Mouse (Mus musculus): ENCODE data around the gene Kdm7a. TPM values are rescaled to one million over a fixed set of nuclear protein-coding genes. Genes with fewer than 3 reads are reported as not detected.

Gene Kdm7a
- polyA plus RNA-seq, 1 experiment from 2014 or later: 7.9 TPM

DNA sequence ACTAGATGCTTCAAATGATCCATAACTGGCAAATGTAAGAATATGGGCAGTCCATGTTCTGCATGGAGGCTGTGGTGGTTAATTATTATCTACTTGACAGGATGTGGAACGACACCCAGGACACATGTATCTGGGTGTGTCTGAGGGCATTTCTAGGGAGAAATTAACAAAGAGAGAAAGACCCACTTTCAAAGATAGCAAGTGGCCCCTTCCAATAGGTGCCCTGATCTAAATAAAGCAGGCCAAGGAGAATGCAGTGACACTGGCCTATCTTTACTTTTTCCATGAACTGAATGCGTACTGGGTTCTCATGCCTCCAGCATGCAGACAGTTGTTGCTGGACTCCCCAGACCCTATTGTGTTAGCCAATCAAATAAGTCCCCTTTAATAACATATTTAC is 15.1 kb downstream of the Kdm7a start:
- Histone ChIP-seq H3K4me1 (ENCODE audit: control insufficient read depth, insufficient read depth, low read length) (no peaks in the 10 kb centered on the region), H3K9ac (ENCODE audit: low read depth, low read length) (no peak overlapping the region), H3K4me2 (replicated peaks; ENCODE audit: low read depth, low read length) (no peak overlapping the region), H3K27ac (ENCODE audit: low read depth, low read length) (no peak overlapping the region), H3K36me3 (ENCODE audit: control insufficient read depth, insufficient read depth, low read length) (no peaks in the 10 kb centered on the region), H3K4me3 (ENCODE audit: low read length) (no peak overlapping the region), H3K27me3 (ENCODE audit: control insufficient read depth, insufficient read depth, low read length) (no peaks in the 10 kb centered on the region), H3K9me3 (ENCODE audit: control insufficient read depth, low read length) (no peaks in the 10 kb centered on the region)
- 60% methylated on average over 2 of the region's 2 CpGs for WGBS
- no peak for ATAC-seq (ENCODE audit: low FRiP score, low TSS enrichment)

- ATAC-seq (ENCODE audit: low FRiP score, low TSS enrichment): no peak
- 32% methylated on average over 2 of the region's 2 CpGs for WGBS
Observed at GRCm38 (mm10) chr6:39187227-39187626, 19.4 kb downstream of the Kdm7a start.

GRCm38 (mm10) chr6:39169089-39169488 is 37.5 kb downstream of the Kdm7a start:
- 80% methylated on average over 1 of the region's 1 CpGs for WGBS
- no peaks in the 10 kb centered on the region for H3K9me3 ChIP-seq (ENCODE audit: control insufficient read depth, low read length)
- H3K4me3 ChIP-seq (ENCODE audit: low read length): no peak overlapping the region
- H3K36me3 ChIP-seq (ENCODE audit: control insufficient read depth, insufficient read depth, low read length): peaks cover 24% of the 10 kb centered on the region; the same call in 1 of the 2 replicates
- no peak overlapping the region for H3K9ac ChIP-seq (ENCODE audit: low read depth, low read length)
- no peak for ATAC-seq (ENCODE audit: low FRiP score, low TSS enrichment)
- no peak overlapping the region for H3K4me2 ChIP-seq (replicated peaks; ENCODE audit: low read depth, low read length)
- H3K27ac ChIP-seq (ENCODE audit: low read depth, low read length): no peak overlapping the region
- no peaks in the 10 kb centered on the region for H3K4me1 ChIP-seq (ENCODE audit: control insufficient read depth, insufficient read depth, low read length)
- no peaks in the 10 kb centered on the region for H3K27me3 ChIP-seq (ENCODE audit: control insufficient read depth, insufficient read depth, low read length)

More at GRCm38 (mm10) chr6:39187227-39187626, 19.4 kb downstream of the Kdm7a start:
- no peaks in the 10 kb centered on the region for H3K36me3 ChIP-seq (ENCODE audit: control insufficient read depth, insufficient read depth, low read length)
- no peak overlapping the region for H3K4me3 ChIP-seq (ENCODE audit: low read length)
- H3K9me3 ChIP-seq (ENCODE audit: control insufficient read depth, low read length): no peaks in the 10 kb centered on the region; the same call in 1 of the 2 replicates
- no peak overlapping the region for H3K4me2 ChIP-seq (replicated peaks; ENCODE audit: low read depth, low read length)
- H3K27me3 ChIP-seq (ENCODE audit: control insufficient read depth, insufficient read depth, low read length): no peaks in the 10 kb centered on the region
- no peak overlapping the region for H3K9ac ChIP-seq (ENCODE audit: low read depth, low read length)
- no peak overlapping the region for H3K27ac ChIP-seq (ENCODE audit: low read depth, low read length)
- no peaks in the 10 kb centered on the region for H3K4me1 ChIP-seq (ENCODE audit: control insufficient read depth, insufficient read depth, low read length)

DNA sequence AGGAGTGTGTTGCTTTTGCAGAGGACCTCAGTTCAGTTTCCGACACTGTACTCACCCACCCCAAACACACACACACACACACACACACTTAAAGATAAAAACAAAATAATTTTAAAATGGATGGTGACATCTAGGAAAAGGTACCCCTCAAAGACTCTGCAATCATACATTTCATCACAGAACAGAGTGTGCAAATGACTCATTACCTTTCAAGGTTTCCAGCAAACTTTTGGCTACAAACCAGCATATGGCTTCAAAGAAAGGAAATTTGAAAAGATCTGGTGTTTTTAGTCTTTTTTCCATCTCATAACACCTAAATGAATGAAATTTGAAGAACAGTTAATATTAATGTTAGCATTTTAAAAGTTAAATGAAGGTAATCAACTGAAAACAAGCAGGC is 41.7 kb downstream of the Kdm7a start:
- H3K9me3 ChIP-seq (ENCODE audit: control insufficient read depth, low read length): no peaks in the 10 kb centered on the region
- H3K4me2 ChIP-seq (replicated peaks; ENCODE audit: low read depth, low read length): no peak overlapping the region
- 100% methylated on average over 1 of the region's 1 CpGs for WGBS
- H3K4me3 ChIP-seq (ENCODE audit: low read length): no peak overlapping the region
- H3K36me3 ChIP-seq (ENCODE audit: control insufficient read depth, insufficient read depth, low read length): peaks cover 24% of the 10 kb centered on the region; the same call in 1 of the 2 replicates
- no peaks in the 10 kb centered on the region for H3K4me1 ChIP-seq (ENCODE audit: control insufficient read depth, insufficient read depth, low read length)
- no peak for ATAC-seq (ENCODE audit: low FRiP score, low TSS enrichment)
- no peak overlapping the region for H3K27ac ChIP-seq (ENCODE audit: low read depth, low read length)
- no peaks in the 10 kb centered on the region for H3K27me3 ChIP-seq (ENCODE audit: control insufficient read depth, insufficient read depth, low read length)
- H3K9ac ChIP-seq (ENCODE audit: low read depth, low read length): no peak overlapping the region

- Histone ChIP-seq H3K4me3 (ENCODE audit: low read length) (no peak overlapping the region), H3K9ac (ENCODE audit: low read depth, low read length) (no peak overlapping the region), H3K9me3 (ENCODE audit: control insufficient read depth, low read length) (no peaks in the 10 kb centered on the region), H3K4me2 (replicated peaks; ENCODE audit: low read depth, low read length) (no peak overlapping the region), H3K27me3 (ENCODE audit: control insufficient read depth, insufficient read depth, low read length) (no peaks in the 10 kb centered on the region), H3K36me3 (ENCODE audit: control insufficient read depth, insufficient read depth, low read length) (peaks cover 16% of the 10 kb centered on the region; the same call in 1 of the 2 replicates), H3K4me1 (ENCODE audit: control insufficient read depth, insufficient read depth, low read length) (no peaks in the 10 kb centered on the region), H3K27ac (ENCODE audit: low read depth, low read length) (no peak overlapping the region)
- ATAC-seq (ENCODE audit: low FRiP score, low TSS enrichment): no peak
- WGBS: 92% methylated on average over 6 of the region's 6 CpGs
Observed at GRCm38 (mm10) chr6:39161975-39162374, 44.6 kb downstream of the Kdm7a start.

- H3K36me3 ChIP-seq (ENCODE audit: control insufficient read depth, insufficient read depth, low read length): peaks cover 64% of the 10 kb centered on the region
- H3K9me3 ChIP-seq (ENCODE audit: control insufficient read depth, low read length): no peaks in the 10 kb centered on the region
- no peak overlapping the region for H3K27ac ChIP-seq (ENCODE audit: low read depth, low read length)
- no peak overlapping the region for H3K9ac ChIP-seq (ENCODE audit: low read depth, low read length)
- WGBS: 57% methylated on average over 6 of the region's 6 CpGs
- no peaks in the 10 kb centered on the region for H3K4me1 ChIP-seq (ENCODE audit: control insufficient read depth, insufficient read depth, low read length)
- H3K4me3 ChIP-seq (ENCODE audit: low read length): no peak overlapping the region
- ATAC-seq (ENCODE audit: low FRiP score, low TSS enrichment): no peak
- H3K4me2 ChIP-seq (replicated peaks; ENCODE audit: low read depth, low read length): no peak overlapping the region
- H3K27me3 ChIP-seq (ENCODE audit: control insufficient read depth, insufficient read depth, low read length): no peaks in the 10 kb centered on the region
Observed at GRCm38 (mm10) chr6:39146041-39146440, 60.5 kb downstream of the Kdm7a start.

DNA sequence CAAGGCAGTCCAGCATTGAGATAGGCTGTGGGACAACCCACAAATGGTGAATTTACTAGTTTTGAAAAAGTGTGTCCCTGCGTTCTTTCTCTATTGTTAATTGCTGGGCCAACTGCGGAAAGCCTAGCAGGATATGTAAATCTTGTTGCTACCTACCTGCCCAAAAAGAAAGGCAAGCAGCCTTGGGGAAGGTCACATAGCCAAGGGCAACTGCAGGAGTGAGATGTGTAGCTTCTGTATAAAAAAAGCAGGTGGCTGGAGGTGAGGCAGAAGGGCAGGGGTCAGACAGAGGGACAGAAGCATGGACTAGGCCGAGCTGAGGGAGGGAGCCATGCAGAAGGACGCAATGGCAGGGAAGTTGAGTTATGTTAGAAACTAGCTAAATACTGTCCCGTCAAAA is 74.0 kb downstream of the Kdm7a start:
- H3K36me3 ChIP-seq (ENCODE audit: control insufficient read depth, insufficient read depth, low read length): peaks cover 10% of the 10 kb centered on the region; the same call in 1 of the 2 replicates
- H3K9me3 ChIP-seq (ENCODE audit: control insufficient read depth, low read length): peaks cover under 1% of the 10 kb centered on the region; the same call in 1 of the 2 replicates
- no peak overlapping the region for H3K4me3 ChIP-seq (ENCODE audit: low read length)
- H3K27me3 ChIP-seq (ENCODE audit: control insufficient read depth, insufficient read depth, low read length): no peaks in the 10 kb centered on the region
- H3K9ac ChIP-seq (ENCODE audit: low read depth, low read length): no peak overlapping the region
- H3K4me1 ChIP-seq (ENCODE audit: control insufficient read depth, insufficient read depth, low read length): no peaks in the 10 kb centered on the region
- no peak overlapping the region for H3K27ac ChIP-seq (ENCODE audit: low read depth, low read length)
- no peak overlapping the region for H3K4me2 ChIP-seq (replicated peaks; ENCODE audit: low read depth, low read length)
- no peak for ATAC-seq (ENCODE audit: low FRiP score, low TSS enrichment)
- WGBS: 60% methylated on average over 5 of the region's 5 CpGs

GRCm38 (mm10) chr6:39131480-39131879 is 75.1 kb downstream of the Kdm7a start:
- Histone ChIP-seq H3K36me3 (ENCODE audit: control insufficient read depth, insufficient read depth, low read length) (peaks cover 10% of the 10 kb centered on the region; the same call in 1 of the 2 replicates), H3K4me1 (ENCODE audit: control insufficient read depth, insufficient read depth, low read length) (no peaks in the 10 kb centered on the region), H3K4me3 (ENCODE audit: low read length) (no peak overlapping the region), H3K9ac (ENCODE audit: low read depth, low read length) (no peak overlapping the region), H3K4me2 (replicated peaks; ENCODE audit: low read depth, low read length) (no peak overlapping the region), H3K27ac (ENCODE audit: low read depth, low read length) (no peak overlapping the region), H3K27me3 (ENCODE audit: control insufficient read depth, insufficient read depth, low read length) (no peaks in the 10 kb centered on the region), H3K9me3 (ENCODE audit: control insufficient read depth, low read length) (peaks cover 3% of the 10 kb centered on the region; the same call in 1 of the 2 replicates)
- 41% methylated on average over 4 of the region's 4 CpGs for whole genome bisulfite sequencing
- ATAC-seq (ENCODE audit: low FRiP score, low TSS enrichment): no peak

GRCm38 (mm10) chr6:39124719-39125118 is 81.9 kb downstream of the Kdm7a start:
- Histone ChIP-seq H3K9me3 (ENCODE audit: control insufficient read depth, low read length) (peaks cover 3% of the 10 kb centered on the region; the same call in 1 of the 2 replicates), H3K4me3 (ENCODE audit: low read length) (no peak overlapping the region), H3K27me3 (ENCODE audit: control insufficient read depth, insufficient read depth, low read length) (no peaks in the 10 kb centered on the region), H3K4me1 (ENCODE audit: control insufficient read depth, insufficient read depth, low read length) (no peaks in the 10 kb centered on the region), H3K4me2 (replicated peaks; ENCODE audit: low read depth, low read length) (no peak overlapping the region), H3K36me3 (ENCODE audit: control insufficient read depth, insufficient read depth, low read length) (no peaks in the 10 kb centered on the region), H3K9ac (ENCODE audit: low read depth, low read length) (no peak overlapping the region), H3K27ac (ENCODE audit: low read depth, low read length) (no peak overlapping the region)
- no peak for ATAC-seq (ENCODE audit: low FRiP score, low TSS enrichment)

All from kidney, embryonic 14.5 days (tissue).